Mouse (Mus musculus): Measurements from ENCODE around the gene Susd1. TPM values are rescaled to one million over a fixed set of nuclear protein-coding genes. Genes with fewer than 3 reads are reported as not detected.

The Susd1 gene
- total RNA-seq (2022), result 10 to 100 TPM in 2 of 4 experiments, 1 to 10 TPM in 2; 8.3 to 11.1 (median 10.1) TPM

- DNase-seq (ENCODE audit: low spot score in 2 of 2), result peak; percentile 27 to 54
Measured at GRCm38 (mm10) chr4:59437990-59438854, at the start of gene Susd1. Gene Susd1, minus strand, starts transcription at chr4:59438633.

DNA sequence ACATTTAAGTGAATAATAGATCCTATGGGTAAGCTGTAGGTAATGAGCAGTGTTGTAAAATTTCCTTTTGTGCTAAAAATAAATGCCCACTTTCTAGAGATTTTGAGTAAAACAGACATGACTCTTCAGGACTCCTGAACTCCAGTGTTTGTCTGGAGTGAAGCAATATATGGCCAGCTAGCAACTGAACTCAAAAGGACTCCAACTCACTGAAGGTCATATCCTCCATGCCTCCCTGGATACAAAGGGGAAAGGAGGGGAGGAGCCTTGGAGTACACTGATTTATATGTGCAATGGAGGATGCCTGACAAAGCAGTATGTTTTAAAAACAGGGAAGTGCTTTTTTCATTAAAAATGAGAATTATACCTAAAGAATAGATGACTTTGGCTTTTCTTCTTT is 32.9 kb upstream of the Susd1 start:
- no peak for DNase-seq (ENCODE audit: low spot score in 2 of 2)

DNA sequence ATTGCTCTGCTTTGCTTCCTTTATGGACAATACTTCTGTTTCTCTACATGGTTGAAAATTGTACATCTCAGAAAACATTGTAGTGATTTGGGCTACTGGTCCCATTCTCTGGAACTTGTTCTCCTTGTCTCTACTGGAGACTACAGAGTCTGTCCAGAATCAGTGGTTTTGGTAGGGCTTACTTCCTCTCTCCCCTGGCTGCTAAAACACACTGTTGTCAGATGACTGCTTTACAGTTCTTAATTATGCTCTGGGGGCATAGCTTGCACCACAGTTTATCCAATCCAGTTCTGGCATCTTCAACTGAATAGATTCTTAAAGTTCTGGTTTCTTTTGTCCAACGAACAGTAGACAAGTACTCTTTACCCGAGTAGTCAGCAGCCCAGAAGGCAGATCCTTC is 27.0 kb upstream of the Susd1 start:
- DNase-seq (ENCODE audit: low spot score in 2 of 2), result no peak

- DNase-seq (ENCODE audit: low spot score in 2 of 2), result no peak
Measured at GRCm38 (mm10) chr4:59464661-59465060, 26.2 kb upstream of the Susd1 start.

DNA sequence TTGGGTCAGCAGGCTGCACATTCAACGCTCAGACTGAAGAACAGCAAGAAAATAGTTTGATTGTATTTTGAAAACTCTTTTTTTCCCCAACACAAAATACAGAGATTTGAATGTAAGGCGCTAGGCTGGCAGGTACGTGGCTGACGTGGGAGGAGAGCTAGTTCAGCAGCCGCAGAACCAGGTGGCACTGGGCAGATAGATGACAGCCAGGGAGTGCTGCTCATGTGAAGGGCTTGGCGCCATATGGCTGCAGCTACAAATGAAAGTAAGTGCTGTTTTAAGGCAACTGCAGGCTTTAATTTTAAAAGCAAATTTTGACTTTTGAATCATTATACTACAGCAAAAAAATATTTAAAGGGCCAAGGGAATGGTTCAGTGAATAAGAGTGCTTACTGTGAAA is 24.1 kb upstream of the Susd1 start:
- DNase-seq (ENCODE audit: low spot score in 2 of 2), result peak; percentile 71 to 73

GRCm38 (mm10) chr4:59461116-59461727 is 22.8 kb upstream of the Susd1 start:
- DNase-seq (ENCODE audit: low spot score in 2 of 2), result no peak

DNA sequence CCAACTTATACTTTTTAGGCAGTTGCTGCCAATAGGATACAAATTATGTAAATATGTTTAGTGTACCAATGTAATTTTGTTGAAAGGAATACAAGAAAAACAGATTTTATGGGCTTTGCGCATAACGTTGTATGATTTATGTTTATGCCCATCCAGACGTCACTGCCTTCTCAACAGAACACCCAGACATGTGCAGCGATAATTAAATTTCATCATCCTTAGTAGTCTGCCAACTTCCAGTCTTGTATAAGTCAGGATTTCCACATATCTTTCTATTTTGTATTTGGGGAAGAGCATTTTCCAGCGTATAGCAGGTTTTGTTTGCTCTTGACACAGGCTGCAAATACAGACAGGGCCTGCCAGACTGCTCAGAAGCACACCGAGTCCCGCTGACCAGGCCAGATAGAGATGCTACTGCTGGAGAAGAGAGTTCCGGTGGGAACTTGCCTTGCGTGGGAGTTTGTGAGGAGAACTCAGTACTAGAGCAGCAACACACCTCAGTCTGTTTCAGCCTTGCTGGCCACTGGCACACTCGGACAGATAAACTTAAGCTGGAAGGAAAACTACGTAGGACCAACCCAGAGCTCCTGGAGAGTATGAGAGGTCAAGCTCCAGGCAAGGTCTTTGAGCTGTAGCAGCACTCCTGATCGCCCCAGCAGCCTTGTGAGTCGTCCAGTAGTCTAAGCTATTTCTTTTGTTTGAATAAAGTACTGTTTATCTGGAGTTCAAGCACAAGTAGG is 21.0 kb upstream of the Susd1 start:
- peak in 1 of 2 experiments; percentile 16 for DNase-seq (ENCODE audit: low spot score in 2 of 2)

- no peak for DNase-seq (ENCODE audit: low spot score in 2 of 2)
Measured at GRCm38 (mm10) chr4:59457941-59458340, 19.5 kb upstream of the Susd1 start.

GRCm38 (mm10) chr4:59457091-59457490 is 18.7 kb upstream of the Susd1 start:
- no peak for DNase-seq (ENCODE audit: low spot score in 2 of 2)

GRCm38 (mm10) chr4:59455465-59455864 is 17.0 kb upstream of the Susd1 start:
- no peak for DNase-seq (ENCODE audit: low spot score in 2 of 2)

DNA sequence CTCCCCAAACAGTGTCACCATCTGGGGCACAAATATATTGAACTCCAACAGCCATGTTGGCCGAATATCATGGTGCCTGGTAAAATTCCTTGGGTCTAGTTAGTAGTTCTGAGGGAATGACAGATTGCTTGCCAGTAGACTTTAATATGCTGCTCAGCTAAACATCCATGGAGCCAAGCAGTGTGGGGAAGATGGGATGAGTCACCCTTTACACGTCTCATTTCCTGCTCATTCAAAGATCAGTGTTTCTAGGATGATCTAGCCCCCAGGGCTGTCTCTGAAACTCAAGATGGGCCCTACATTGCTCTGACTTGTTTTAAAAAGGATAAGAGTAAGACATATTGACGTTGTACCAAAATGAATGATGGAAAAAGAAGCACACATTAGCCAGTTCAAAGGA is 15.6 kb upstream of the Susd1 start:
- DNase-seq (ENCODE audit: low spot score in 2 of 2), result no peak

DNA sequence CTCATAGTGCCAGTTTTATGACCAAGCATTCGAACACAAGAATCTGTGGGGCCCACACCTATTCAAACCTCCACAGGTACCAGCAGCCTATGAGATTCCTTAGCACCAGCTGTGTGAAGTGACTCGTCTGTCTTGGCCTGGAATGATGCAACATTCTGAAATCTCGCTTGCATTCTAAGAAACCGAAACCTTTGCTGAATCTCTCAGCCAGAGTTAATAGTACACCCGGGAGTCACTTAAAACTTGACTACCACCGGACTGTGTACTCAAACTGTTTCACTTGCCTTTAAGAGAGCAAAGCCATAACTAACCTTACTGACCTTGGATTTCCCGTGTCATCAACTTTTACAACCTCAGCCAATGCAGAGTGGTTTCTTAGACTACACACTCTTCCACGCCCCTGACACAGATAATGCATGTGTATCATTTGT is 14.1 kb upstream of the Susd1 start:
- DNase-seq (ENCODE audit: low spot score in 2 of 2), result no peak

GRCm38 (mm10) chr4:59450906-59451305 is 12.5 kb upstream of the Susd1 start:
- DNase-seq (ENCODE audit: low spot score in 2 of 2), result no peak

GRCm38 (mm10) chr4:59450234-59450854 is 11.9 kb upstream of the Susd1 start:
- DNase-seq (ENCODE audit: low spot score in 2 of 2), result no peak

GRCm38 (mm10) chr4:59447296-59447695 is 8.9 kb upstream of the Susd1 start:
- no peak for DNase-seq (ENCODE audit: low spot score in 2 of 2)

- DNase-seq (ENCODE audit: low spot score in 2 of 2), result no peak
Measured at GRCm38 (mm10) chr4:59445516-59445915, 7.1 kb upstream of the Susd1 start.

DNA sequence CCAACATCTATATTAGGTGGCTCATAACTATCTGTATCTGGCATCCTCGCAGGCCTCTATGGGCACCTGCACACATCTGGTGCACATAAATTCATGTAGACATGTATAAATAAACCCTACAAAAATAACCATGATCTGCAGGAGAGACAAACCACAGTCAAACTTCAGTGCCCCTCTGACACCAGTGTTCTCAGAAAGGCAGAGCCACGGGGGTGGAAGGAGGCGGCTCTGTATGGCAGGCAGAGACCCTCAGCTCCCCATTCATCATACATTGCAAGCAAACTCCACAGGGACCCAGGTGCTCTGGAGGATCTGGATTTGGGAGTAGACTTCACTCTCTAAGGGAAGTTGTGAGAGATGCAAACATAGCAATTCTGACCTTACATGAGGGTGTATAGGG is 6.6 kb upstream of the Susd1 start:
- no peak for DNase-seq (ENCODE audit: low spot score in 2 of 2)

DNA sequence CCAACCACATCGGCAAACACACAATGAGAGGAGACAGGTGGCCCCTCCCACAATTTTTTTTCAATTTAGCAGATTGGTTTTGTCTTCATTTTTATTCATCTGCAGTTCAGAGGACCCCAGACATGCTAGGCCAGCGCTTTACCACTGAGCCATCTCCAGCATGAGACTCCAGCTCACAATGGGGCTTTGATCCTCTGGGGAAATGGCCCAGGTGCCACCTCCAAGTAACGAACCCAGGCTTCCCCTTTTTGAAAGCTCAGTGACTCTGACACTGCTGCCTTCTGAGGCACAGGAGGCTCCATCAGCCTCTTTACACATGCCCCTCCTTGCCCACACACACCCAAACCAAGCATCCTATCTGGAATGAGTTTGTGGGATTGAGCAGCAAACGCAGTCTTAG is 5.7 kb upstream of the Susd1 start:
- DNase-seq (ENCODE audit: low spot score in 2 of 2), result no peak

GRCm38 (mm10) chr4:59441265-59441664 is 2.8 kb upstream of the Susd1 start:
- DNase-seq (ENCODE audit: low spot score in 2 of 2), result no peak

GRCm38 (mm10) chr4:59439960-59440359 is 1.5 kb upstream of the Susd1 start:
- DNase-seq (ENCODE audit: low spot score in 2 of 2), result no peak

GRCm38 (mm10) chr4:59439041-59439440 is 608 bp upstream of the Susd1 start:
- no peak for DNase-seq (ENCODE audit: low spot score in 2 of 2)

DNA sequence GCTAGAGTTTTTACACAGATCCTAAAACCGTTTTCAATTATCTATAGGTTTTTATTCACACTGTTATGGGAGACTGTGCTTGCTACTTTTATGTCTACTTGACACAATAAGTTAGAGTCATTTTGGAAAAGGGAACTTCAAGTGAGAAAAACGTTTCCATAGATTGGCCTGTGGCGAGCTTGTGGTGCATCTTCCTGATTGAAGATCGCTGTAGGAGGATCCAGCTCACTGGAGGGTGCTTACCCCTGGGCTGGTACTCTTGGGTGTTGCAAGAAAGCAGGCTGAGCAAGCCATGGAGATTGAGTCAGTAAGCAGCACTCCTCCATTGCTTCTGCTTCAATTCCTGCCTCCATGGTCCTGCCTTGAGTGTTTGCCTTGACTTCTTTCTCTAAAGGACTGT is 2.5 kb downstream of the Susd1 start:
- no peak for DNase-seq (ENCODE audit: low spot score in 2 of 2)

Measured in layer of hippocampus, adult 8-10 months (tissue).